Mouse (Mus musculus): Measurements from ENCODE around the gene Fam155a. TPM values are rescaled to one million over a fixed set of nuclear protein-coding genes. Genes with fewer than 3 reads are reported as not detected.
"Not testable (repeated sequence)": the region's sequence is repeated elsewhere in the genome, so short reads cannot be mapped to it uniquely, and the experiment has no call there.

Fam155a gene
- polyA plus RNA-seq, 1 experiment from 2014 or later = 0.15 TPM

DNA sequence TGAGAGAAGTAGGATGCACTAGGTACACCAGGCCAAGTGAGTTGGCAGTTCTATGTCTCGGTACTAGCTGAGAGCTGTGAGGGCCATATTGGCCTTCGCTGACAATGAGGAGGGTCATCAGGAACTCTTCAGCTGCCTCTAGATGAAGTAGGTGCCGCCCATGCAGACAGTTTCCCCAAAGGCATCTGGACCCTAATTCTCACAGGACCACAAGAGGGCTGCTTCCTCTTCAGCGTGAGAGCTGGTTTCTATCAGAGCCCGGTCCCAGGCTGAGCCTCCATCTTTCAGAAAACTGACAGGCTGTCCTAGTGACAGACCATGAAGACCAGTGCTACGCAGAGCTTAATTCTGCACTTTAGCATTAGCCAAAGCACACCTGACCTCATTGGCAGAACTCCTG lies 364.8 kb downstream of the Fam155a start:
- H3K4me2 ChIP-seq (ENCODE audit: low read depth, low read length) = no peak overlapping the region
- H3K9ac ChIP-seq (ENCODE audit: low read length) = no peak overlapping the region
- H3K9me3 ChIP-seq (ENCODE audit: control insufficient read depth, low read length) = no peaks in the 10 kb centered on the region
- H3K27me3 ChIP-seq (ENCODE audit: control insufficient read depth, insufficient read depth, low read depth, low read length) = no peaks in the 10 kb centered on the region
- 75% methylated on average over 6 of the region's 6 CpGs for WGBS
- no peaks in the 10 kb centered on the region for H3K36me3 ChIP-seq (ENCODE audit: control insufficient read depth, insufficient read depth, low read length)
- no peak for ATAC-seq (ENCODE audit: low read depth)
- no peaks in the 10 kb centered on the region for H3K4me1 ChIP-seq (replicated peaks; ENCODE audit: control insufficient read depth, insufficient read depth, low read length)
- H3K4me3 ChIP-seq (ENCODE audit: low read length) = no peak overlapping the region
- H3K27ac ChIP-seq (ENCODE audit: low read length) = no peak overlapping the region

DNA sequence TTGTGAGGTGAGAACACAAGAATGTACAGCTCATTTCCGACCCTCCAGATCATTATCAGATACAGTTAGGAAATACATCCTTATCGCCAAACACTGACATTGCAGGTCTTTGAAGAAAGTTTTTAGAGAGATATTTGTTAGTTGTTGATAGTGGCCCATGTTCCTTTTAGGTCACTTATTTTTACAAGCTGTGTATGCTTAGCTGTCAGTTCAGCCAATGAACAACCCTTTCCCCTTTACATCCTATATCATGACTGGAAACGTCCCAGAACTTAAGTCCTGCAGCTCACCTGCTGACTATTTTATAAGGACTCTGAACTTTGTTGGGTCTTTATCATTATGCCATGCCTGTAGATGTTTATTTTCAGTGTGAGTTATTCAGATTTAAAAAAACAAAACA lies 366.3 kb downstream of the Fam155a start:
- Histone ChIP-seq H3K4me3 (ENCODE audit: low read length) (no peak overlapping the region), H3K9me3 (ENCODE audit: control insufficient read depth, low read length) (no peaks in the 10 kb centered on the region), H3K4me1 (replicated peaks; ENCODE audit: control insufficient read depth, insufficient read depth, low read length) (no peaks in the 10 kb centered on the region), H3K36me3 (ENCODE audit: control insufficient read depth, insufficient read depth, low read length) (no peaks in the 10 kb centered on the region), H3K9ac (ENCODE audit: low read length) (no peak overlapping the region), H3K27me3 (ENCODE audit: control insufficient read depth, insufficient read depth, low read depth, low read length) (no peaks in the 10 kb centered on the region), H3K4me2 (ENCODE audit: low read depth, low read length) (no peak overlapping the region), H3K27ac (ENCODE audit: low read length) (no peak overlapping the region)
- ATAC-seq (ENCODE audit: low read depth) = no peak
- WGBS = 39% methylated on average over 3 of the region's 3 CpGs

DNA sequence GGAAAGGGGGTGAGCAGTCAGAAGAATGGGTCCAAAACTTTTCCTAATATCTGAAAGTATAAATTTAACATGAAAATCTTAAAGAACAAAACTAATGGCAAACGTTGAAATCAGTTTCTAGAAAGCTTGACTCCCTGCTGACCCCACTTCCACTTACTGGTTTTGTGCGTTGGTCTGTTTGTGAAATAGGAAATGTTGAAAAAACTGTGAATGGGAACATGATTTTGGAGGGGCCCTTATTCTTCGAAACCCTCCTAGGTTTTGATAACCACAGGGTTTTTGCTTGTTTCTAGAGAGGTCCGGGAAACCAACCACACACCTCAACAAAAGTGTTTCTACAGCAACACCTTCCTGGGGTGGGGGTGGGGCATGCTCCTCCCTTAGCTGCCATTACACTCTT lies 368.6 kb downstream of the Fam155a start:
- H3K4me2 ChIP-seq (ENCODE audit: low read depth, low read length) = no peak overlapping the region
- no peak for ATAC-seq (ENCODE audit: low read depth)
- 42% methylated on average over 4 of the region's 4 CpGs for WGBS

DNA sequence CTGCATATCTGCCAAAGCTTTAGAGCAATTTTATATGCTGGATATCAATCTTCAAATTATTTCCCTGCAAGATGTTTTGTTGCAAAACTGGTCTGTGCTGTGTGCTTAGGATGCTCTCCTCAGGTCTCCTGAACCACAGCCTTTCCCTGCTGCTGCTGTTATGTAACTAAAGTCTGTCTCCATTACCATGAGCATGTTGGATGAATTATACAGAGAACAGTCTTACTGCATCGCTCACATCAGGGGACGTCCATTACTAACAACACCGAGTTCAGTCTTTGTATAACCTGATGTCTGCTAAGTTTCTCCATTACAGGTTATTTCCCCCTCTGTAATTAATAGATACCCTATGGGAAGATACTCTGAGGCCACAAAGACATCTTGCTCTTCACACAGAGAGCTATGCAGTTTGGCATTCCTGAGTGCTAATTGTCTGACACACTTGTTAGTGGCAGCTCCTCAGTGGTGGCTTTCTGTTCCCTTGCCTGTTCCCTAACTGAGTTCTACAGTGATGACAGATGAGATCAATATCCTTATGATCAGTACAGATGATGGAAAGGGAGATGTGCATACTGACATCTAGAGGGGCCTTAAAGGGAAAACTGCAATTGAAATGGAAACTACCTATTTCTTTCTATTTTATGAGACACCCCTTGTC lies 372.2 kb downstream of the Fam155a start:
- no peak overlapping the region for H3K27ac ChIP-seq (ENCODE audit: low read length)
- H3K4me2 ChIP-seq (ENCODE audit: low read depth, low read length) = no peak overlapping the region
- no peak overlapping the region for H3K4me3 ChIP-seq (ENCODE audit: low read length)
- no peak for ATAC-seq (ENCODE audit: low read depth)
- no peak overlapping the region for H3K9ac ChIP-seq (ENCODE audit: low read length)
- no peaks in the 10 kb centered on the region for H3K36me3 ChIP-seq (ENCODE audit: control insufficient read depth, insufficient read depth, low read length)
- H3K9me3 ChIP-seq (ENCODE audit: control insufficient read depth, low read length) = no peaks in the 10 kb centered on the region
- H3K4me1 ChIP-seq (replicated peaks; ENCODE audit: control insufficient read depth, insufficient read depth, low read length) = no peaks in the 10 kb centered on the region
- H3K27me3 ChIP-seq (ENCODE audit: control insufficient read depth, insufficient read depth, low read depth, low read length) = no peaks in the 10 kb centered on the region
- 88% methylated on average over 3 of the region's 3 CpGs for WGBS

More for the DNA sequence above, 368.6 kb downstream of the Fam155a start:
- Histone ChIP-seq H3K36me3 (ENCODE audit: control insufficient read depth, insufficient read depth, low read length) (no peaks in the 10 kb centered on the region), H3K27me3 (ENCODE audit: control insufficient read depth, insufficient read depth, low read depth, low read length) (no peaks in the 10 kb centered on the region), H3K4me1 (replicated peaks; ENCODE audit: control insufficient read depth, insufficient read depth, low read length) (no peaks in the 10 kb centered on the region), H3K9me3 (ENCODE audit: control insufficient read depth, low read length) (no peaks in the 10 kb centered on the region), H3K27ac (ENCODE audit: low read length) (no peak overlapping the region), H3K9ac (ENCODE audit: low read length) (no peak overlapping the region), H3K4me3 (ENCODE audit: low read length) (no peak overlapping the region)

DNA sequence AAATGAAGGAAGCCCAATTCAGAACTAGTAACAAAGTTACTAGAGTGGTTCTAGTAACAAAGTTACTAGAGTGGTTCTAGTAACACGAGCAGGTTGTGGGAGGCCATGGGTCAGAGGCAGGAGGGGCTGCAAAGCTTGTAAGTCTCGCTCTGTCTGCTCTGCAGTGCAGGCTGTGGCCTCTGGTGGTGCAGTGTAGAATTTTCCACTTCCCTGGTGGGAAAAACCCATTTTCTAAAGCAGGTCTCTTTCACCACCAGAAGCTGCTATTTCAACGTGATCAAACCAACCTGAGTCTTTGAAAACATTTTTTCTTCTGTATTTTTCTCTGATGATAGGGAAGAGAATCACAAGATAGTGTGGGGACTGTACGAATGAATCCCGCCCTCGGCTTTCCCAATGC lies 372.9 kb downstream of the Fam155a start:
- WGBS = 56% methylated on average over 6 of the region's 6 CpGs
- H3K36me3 ChIP-seq (ENCODE audit: control insufficient read depth, insufficient read depth, low read length) = no peaks in the 10 kb centered on the region
- H3K4me3 ChIP-seq (ENCODE audit: low read length) = no peak overlapping the region
- no peaks in the 10 kb centered on the region for H3K9me3 ChIP-seq (ENCODE audit: control insufficient read depth, low read length)
- H3K27ac ChIP-seq (ENCODE audit: low read length) = no peak overlapping the region
- no peak for ATAC-seq (ENCODE audit: low read depth)
- no peak overlapping the region for H3K9ac ChIP-seq (ENCODE audit: low read length)
- no peak overlapping the region for H3K4me2 ChIP-seq (ENCODE audit: low read depth, low read length)
- H3K27me3 ChIP-seq (ENCODE audit: control insufficient read depth, insufficient read depth, low read depth, low read length) = no peaks in the 10 kb centered on the region
- H3K4me1 ChIP-seq (replicated peaks; ENCODE audit: control insufficient read depth, insufficient read depth, low read length) = no peaks in the 10 kb centered on the region

DNA sequence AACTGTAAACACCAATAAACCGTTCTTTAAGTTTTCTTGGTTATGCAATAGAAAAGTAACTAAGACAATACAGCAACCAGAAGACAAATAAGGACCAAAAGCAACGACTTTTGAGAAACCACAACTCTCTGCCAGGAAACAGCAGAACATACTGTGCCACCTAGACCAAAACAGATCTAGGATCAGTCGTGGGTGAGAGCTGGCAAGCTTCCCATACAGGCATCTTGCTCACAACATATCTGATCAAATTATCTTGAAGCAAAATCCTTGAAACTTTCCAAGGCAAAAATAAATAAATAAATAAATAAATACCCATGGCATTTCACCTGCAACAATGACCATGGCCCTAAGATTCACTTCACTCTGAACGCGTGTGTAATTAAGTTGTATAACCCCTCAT lies 376.3 kb downstream of the Fam155a start:
- no peak overlapping the region for H3K4me3 ChIP-seq (ENCODE audit: low read length)
- no peak overlapping the region for H3K4me2 ChIP-seq (ENCODE audit: low read depth, low read length)
- 77% methylated on average over 5 of the region's 5 CpGs for WGBS
- ATAC-seq (ENCODE audit: low read depth) = no peak
- H3K36me3 ChIP-seq (ENCODE audit: control insufficient read depth, insufficient read depth, low read length) = no peaks in the 10 kb centered on the region
- H3K4me1 ChIP-seq (replicated peaks; ENCODE audit: control insufficient read depth, insufficient read depth, low read length) = no peaks in the 10 kb centered on the region
- H3K9me3 ChIP-seq (ENCODE audit: control insufficient read depth, low read length) = no peaks in the 10 kb centered on the region
- H3K27ac ChIP-seq (ENCODE audit: low read length) = no peak overlapping the region
- no peaks in the 10 kb centered on the region for H3K27me3 ChIP-seq (ENCODE audit: control insufficient read depth, insufficient read depth, low read depth, low read length)
- no peak overlapping the region for H3K9ac ChIP-seq (ENCODE audit: low read length)

DNA sequence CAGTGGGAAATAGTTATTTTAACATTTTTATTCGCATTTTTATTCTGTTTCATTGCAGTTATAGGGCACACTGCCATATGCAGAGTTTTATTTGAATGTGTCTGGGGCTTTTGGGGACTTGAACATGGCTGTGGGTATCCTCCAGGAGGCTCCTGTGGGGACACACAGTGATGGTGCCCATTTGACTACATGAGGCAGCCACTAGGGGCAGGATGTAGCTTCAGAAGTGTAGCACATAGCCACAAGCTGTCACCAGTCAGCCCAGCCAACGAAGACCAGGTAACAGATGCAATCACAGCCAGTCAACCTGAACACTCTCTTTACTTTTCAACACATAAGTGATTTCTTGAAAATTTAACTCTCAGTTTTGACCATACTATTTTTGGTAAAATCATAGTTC lies 377.7 kb downstream of the Fam155a start:
- Histone ChIP-seq H3K36me3 (ENCODE audit: control insufficient read depth, insufficient read depth, low read length) (no peaks in the 10 kb centered on the region), H3K27me3 (ENCODE audit: control insufficient read depth, insufficient read depth, low read depth, low read length) (no peaks in the 10 kb centered on the region), H3K4me2 (ENCODE audit: low read depth, low read length) (no peak overlapping the region), H3K9me3 (ENCODE audit: control insufficient read depth, low read length) (no peaks in the 10 kb centered on the region), H3K4me3 (ENCODE audit: low read length) (no peak overlapping the region), H3K4me1 (replicated peaks; ENCODE audit: control insufficient read depth, insufficient read depth, low read length) (no peaks in the 10 kb centered on the region), H3K9ac (ENCODE audit: low read length) (no peak overlapping the region), H3K27ac (ENCODE audit: low read length) (no peak overlapping the region)
- WGBS = 40% methylated on average over 2 of the region's 2 CpGs
- no peak for ATAC-seq (ENCODE audit: low read depth)

DNA sequence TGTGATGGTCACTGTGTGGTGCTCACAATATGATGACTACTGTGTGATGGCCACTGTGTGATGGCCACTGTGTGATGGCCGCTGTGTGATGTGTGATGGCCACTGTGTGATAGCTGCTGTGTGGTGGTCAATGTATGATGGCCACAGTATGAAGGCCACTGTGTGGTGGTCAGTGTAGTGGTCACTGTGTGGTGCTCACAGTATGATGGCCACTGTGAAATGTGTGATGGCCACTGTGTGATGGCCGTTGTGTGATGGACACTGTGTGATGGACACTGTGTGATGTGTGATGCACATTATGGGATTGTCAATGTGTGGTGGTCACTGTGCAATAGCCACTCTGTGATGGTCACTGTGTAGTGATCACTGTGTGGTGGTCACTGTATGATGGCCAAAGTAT lies 380.7 kb downstream of the Fam155a start:
- ATAC-seq (ENCODE audit: low read depth); H3K9me3 ChIP-seq (ENCODE audit: control insufficient read depth, low read length); H3K4me3 ChIP-seq (ENCODE audit: low read length); H3K36me3 ChIP-seq (ENCODE audit: control insufficient read depth, insufficient read depth, low read length); H3K27ac ChIP-seq (ENCODE audit: low read length); H3K4me1 ChIP-seq (replicated peaks; ENCODE audit: control insufficient read depth, insufficient read depth, low read length); H3K27me3 ChIP-seq (ENCODE audit: control insufficient read depth, insufficient read depth, low read depth, low read length); H3K9ac ChIP-seq (ENCODE audit: low read length); H3K4me2 ChIP-seq (ENCODE audit: low read depth, low read length): not testable (repeated sequence)
- WGBS = 89% methylated on average over 2 of the region's 2 CpGs

DNA sequence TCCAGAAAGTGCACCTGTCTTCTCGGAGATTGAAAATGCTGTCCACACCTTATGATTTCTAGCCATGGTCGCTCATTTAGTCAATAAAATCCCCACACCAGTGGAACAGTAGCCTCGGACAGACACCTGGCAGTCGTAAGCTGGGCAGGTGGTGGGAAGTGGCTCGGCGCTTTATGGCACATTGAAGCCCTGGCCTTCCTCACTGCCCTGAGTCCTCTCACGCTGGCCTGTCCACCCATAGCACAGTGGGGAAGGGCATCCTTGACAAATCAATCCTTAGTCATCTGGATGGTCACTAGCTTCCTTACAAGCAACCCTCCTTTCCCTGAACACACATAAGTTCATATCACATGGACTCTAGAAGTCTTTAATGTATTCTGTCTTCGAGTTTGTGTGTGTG lies 401.8 kb downstream of the Fam155a start:
- Histone ChIP-seq H3K27me3 (ENCODE audit: control insufficient read depth, insufficient read depth, low read depth, low read length) (no peaks in the 10 kb centered on the region), H3K9ac (ENCODE audit: low read length) (no peak overlapping the region), H3K4me3 (ENCODE audit: low read length) (no peak overlapping the region), H3K36me3 (ENCODE audit: control insufficient read depth, insufficient read depth, low read length) (no peaks in the 10 kb centered on the region), H3K27ac (ENCODE audit: low read length) (no peak overlapping the region), H3K4me2 (ENCODE audit: low read depth, low read length) (no peak overlapping the region), H3K9me3 (ENCODE audit: control insufficient read depth, low read length) (no peaks in the 10 kb centered on the region), H3K4me1 (replicated peaks; ENCODE audit: control insufficient read depth, insufficient read depth, low read length) (no peaks in the 10 kb centered on the region)
- no peak for ATAC-seq (ENCODE audit: low read depth)
- WGBS = 79% methylated on average over 8 of the region's 8 CpGs

DNA sequence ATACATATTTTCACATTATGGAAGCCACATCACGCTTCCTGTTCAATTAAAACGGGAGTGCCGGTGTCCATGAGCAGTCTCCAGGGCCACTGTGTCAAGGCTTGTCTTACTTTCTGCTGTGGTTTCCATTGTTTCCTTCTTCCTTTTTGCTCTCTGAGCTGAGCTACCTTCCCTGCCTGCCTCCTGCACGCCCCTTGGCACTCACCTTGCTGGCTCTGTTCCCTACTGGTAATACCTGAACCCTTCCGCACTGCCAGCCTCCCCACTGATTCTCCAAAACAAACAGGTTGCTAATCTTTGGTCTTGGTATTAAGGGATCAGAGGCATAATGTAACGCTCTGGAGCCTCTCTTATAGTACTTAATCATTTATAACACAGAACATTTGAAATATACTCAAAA lies 403.2 kb downstream of the Fam155a start:
- Histone ChIP-seq H3K4me2 (ENCODE audit: low read depth, low read length) (no peak overlapping the region), H3K4me3 (ENCODE audit: low read length) (no peak overlapping the region), H3K27ac (ENCODE audit: low read length) (no peak overlapping the region), H3K36me3 (ENCODE audit: control insufficient read depth, insufficient read depth, low read length) (no peaks in the 10 kb centered on the region), H3K9ac (ENCODE audit: low read length) (no peak overlapping the region), H3K4me1 (replicated peaks; ENCODE audit: control insufficient read depth, insufficient read depth, low read length) (no peaks in the 10 kb centered on the region), H3K27me3 (ENCODE audit: control insufficient read depth, insufficient read depth, low read depth, low read length) (no peaks in the 10 kb centered on the region), H3K9me3 (ENCODE audit: control insufficient read depth, low read length) (no peaks in the 10 kb centered on the region)
- 49% methylated on average over 6 of the region's 6 CpGs for WGBS
- ATAC-seq (ENCODE audit: low read depth) = no peak

Measured in lung, embryonic 16.5 days (tissue).